Mouse (Mus musculus) lung, embryonic 16.5 days (tissue): ENCODE data around the gene Zbtb18. TPM values are rescaled to one million over a fixed set of nuclear protein-coding genes. Genes with fewer than 3 reads are reported as not detected.
A peak's percentile ranks its signal among the peaks of the same experiment; 100 is the strongest.

Source experiments
- ATAC-seq: fragments of 200-750 bp; cut with Nextera tagmentation; 2 replicates; pipeline ENCODE4 v1.8.0; 2017; ENCODE audit warnings: low read depth, mild to moderate bottlenecking, moderate library complexity
- H3K27ac ChIP-seq: fragments of 300-500 bp; sonication (generic); 2 replicates; pipeline ENCODE4 v1.5.1; 2014; ENCODE audit warnings: mild to moderate bottlenecking, control low read depth, low read length
- H3K27me3 ChIP-seq: fragments of 300-500 bp; sonication (generic); 2 replicates; pipeline ENCODE4 v1.6.1; 2014; ENCODE audit warnings: low read depth, low read length, mixed read lengths; ENCODE audit not compliant: control insufficient read depth, insufficient read depth
- H3K36me3 ChIP-seq: fragments of 300-500 bp; sonication (generic); 2 replicates; pipeline ENCODE4 v1.6.1; 2014; ENCODE audit warnings: low read length; ENCODE audit not compliant: control insufficient read depth, insufficient read depth
- H3K4me1 ChIP-seq: fragments of 300-500 bp; sonication (generic); replicated peaks from 2 replicates; pipeline ENCODE4 v1.6.1; 2014; ENCODE audit warnings: low read length, mixed read lengths; ENCODE audit not compliant: control insufficient read depth, insufficient read depth
- H3K4me2 ChIP-seq: fragments of 300-500 bp; sonication (generic); 2 replicates; pipeline ENCODE4 v1.6.1; 2014; ENCODE audit warnings: low read depth, low read length, control low read depth
- H3K4me3 ChIP-seq: fragments of 300-500 bp; sonication (generic); 2 replicates; pipeline ENCODE4 v1.5.1; 2014; ENCODE audit warnings: mild to moderate bottlenecking, low read length, control low read depth
- H3K9ac ChIP-seq: fragments of 300-500 bp; sonication (generic); 2 replicates; pipeline ENCODE4 v1.6.1; 2014; ENCODE audit warnings: low read length, control low read depth
- H3K9me3 ChIP-seq: fragments of 300-500 bp; sonication (generic); 2 replicates; pipeline ENCODE4 v1.6.1; 2016; ENCODE audit warnings: low read length; ENCODE audit not compliant: control insufficient read depth
- WGBS: fragments of 180-500 bp; shearing (Covaris S2); extraction: QIAGEN DNeasy Blood & Tissue Kit; methylation state at CpG from one replicate; pipeline ENCODE4 v1.1.7; 2014; 5-methylcytosine and 5-hydroxymethylcytosine counted together
- polyA plus RNA-seq: library from polyadenylated mRNA; unstranded; fragments of >200 nt; fragmentation: Nextera tagmentation; extraction: Ambion mirVana; gene quantifications from 2 replicates; pipeline ENCODE4 v1.2.1, GENCODE M21; 2015

Zbtb18 gene
- polyA plus RNA-seq, 1 experiment from 2014 or later = 1.6 TPM

DNA sequence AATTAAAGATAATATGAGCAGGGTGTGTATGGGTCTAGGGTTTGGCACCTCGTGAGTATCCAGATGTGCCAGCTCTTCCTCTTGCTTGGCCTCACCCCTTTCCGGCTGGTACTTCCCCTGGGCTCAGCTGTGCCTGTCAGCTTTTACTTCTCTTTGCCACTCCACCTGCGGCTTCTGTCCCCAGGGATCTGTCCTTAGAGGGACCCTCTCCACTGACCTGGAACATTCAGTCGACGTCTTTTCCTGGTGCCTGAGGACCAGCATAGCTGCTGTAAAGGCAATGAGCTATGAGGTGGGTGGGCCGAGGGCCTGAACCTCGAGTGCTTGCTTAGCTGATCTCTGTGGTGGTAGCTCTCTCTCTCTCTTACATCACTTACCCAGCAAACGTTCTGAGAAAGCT, 25.0 kb downstream of the Zbtb18 start:
- no peak for ATAC-seq
- Histone ChIP-seq H3K9ac (no peak overlapping the region), H3K36me3 (no peaks in the 10 kb centered on the region), H3K9me3 (no peaks in the 10 kb centered on the region), H3K27me3 (no peaks in the 10 kb centered on the region), H3K27ac (no peak overlapping the region), H3K4me1 (no peaks in the 10 kb centered on the region; the same call in 1 of the 2 replicates), H3K4me3 (no peak overlapping the region), H3K4me2 (no peak overlapping the region)
- WGBS = 50% methylated on average over 8 of the region's 8 CpGs

GRCm38 (mm10) chr1:177468436-177468835, 26.3 kb downstream of the Zbtb18 start:
- Histone ChIP-seq H3K9ac (no peak overlapping the region), H3K4me3 (no peak overlapping the region), H3K4me1 (no peaks in the 10 kb centered on the region; the same call in 1 of the 2 replicates), H3K27ac (no peak overlapping the region), H3K4me2 (no peak overlapping the region), H3K9me3 (no peaks in the 10 kb centered on the region), H3K27me3 (no peaks in the 10 kb centered on the region), H3K36me3 (no peaks in the 10 kb centered on the region)
- ATAC-seq = no peak
- WGBS = 75% methylated on average over 5 of the region's 5 CpGs

GRCm38 (mm10) chr1:177470091-177470490, 27.9 kb downstream of the Zbtb18 start:
- ATAC-seq = peak; percentile 66
- Histone ChIP-seq H3K9ac (no peak overlapping the region), H3K36me3 (no peaks in the 10 kb centered on the region), H3K4me2 (no peak overlapping the region), H3K27me3 (no peaks in the 10 kb centered on the region), H3K27ac (no peak overlapping the region), H3K4me1 (no peaks in the 10 kb centered on the region; the same call in 1 of the 2 replicates), H3K9me3 (no peaks in the 10 kb centered on the region), H3K4me3 (no peak overlapping the region)
- WGBS = 33% methylated on average over 4 of the region's 4 CpGs

DNA sequence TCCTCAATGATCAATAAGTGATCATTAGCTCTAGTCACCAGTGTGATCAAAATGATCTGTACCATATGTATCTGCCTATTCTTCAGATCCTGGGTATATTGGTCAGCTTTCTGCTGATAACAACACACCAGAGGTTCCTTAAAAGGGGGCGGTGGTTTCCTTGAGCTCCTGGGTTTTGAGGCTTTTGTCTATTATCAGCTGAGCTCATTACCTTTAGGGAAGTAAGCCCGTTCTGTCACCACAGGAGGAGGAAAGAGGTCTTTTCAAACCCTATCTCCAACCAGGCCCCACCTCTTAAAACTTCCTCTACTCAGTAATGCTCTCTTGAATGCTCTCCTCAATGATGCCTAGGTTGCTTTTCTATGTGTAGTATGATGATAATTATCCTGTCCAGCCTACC, 28.8 kb downstream of the Zbtb18 start:
- Histone ChIP-seq H3K36me3 (no peaks in the 10 kb centered on the region), H3K9me3 (no peaks in the 10 kb centered on the region), H3K27me3 (no peaks in the 10 kb centered on the region), H3K4me1 (no peaks in the 10 kb centered on the region; the same call in 1 of the 2 replicates), H3K4me3 (no peak overlapping the region), H3K4me2 (no peak overlapping the region), H3K27ac (no peak overlapping the region), H3K9ac (no peak overlapping the region)
- 67% methylated on average over 2 of the region's 2 CpGs for WGBS
- ATAC-seq = no peak

DNA sequence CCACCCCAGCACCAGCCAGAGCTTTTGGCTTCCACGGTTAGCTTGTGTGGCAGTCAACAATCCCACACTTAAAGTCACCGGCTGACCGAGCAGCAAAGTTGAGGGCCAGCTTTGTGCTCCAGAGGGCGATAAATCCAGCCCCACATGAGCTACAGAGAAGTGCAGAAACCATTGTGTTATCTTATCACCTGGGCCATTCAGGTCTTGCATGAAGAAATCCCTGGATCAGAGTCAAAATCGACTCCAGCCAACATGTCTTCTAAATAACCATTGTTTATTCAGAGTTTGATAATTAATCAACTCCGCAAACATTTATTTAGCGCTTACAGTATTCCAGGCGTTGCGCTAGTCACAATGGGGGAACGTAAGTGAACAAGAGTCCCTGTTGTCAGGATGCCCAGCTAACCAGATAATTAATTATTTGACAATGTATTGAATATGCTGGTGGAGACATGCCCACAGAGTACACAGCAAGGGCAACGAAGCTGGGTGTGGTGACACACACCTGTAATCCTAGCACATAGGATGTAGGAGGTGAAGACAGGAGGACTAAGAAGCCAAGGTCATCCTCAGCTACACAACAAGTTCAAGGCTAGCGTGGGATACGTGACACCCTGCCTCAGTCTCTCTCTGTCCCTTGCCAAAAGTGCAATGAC, 33.5 kb downstream of the Zbtb18 start:
- H3K9ac ChIP-seq = no peak overlapping the region
- no peak overlapping the region for H3K4me2 ChIP-seq
- WGBS = 68% methylated on average over 13 of the region's 13 CpGs
- ATAC-seq = no peak
- no peak overlapping the region for H3K4me3 ChIP-seq
- no peak overlapping the region for H3K27ac ChIP-seq
- H3K36me3 ChIP-seq = no peaks in the 10 kb centered on the region
- H3K4me1 ChIP-seq = no peaks in the 10 kb centered on the region
- no peaks in the 10 kb centered on the region for H3K9me3 ChIP-seq
- no peaks in the 10 kb centered on the region for H3K27me3 ChIP-seq

GRCm38 (mm10) chr1:177478578-177478977, 36.4 kb downstream of the Zbtb18 start:
- H3K27ac ChIP-seq = no peak overlapping the region
- ATAC-seq = no peak
- WGBS = 41% methylated on average over 2 of the region's 2 CpGs

DNA sequence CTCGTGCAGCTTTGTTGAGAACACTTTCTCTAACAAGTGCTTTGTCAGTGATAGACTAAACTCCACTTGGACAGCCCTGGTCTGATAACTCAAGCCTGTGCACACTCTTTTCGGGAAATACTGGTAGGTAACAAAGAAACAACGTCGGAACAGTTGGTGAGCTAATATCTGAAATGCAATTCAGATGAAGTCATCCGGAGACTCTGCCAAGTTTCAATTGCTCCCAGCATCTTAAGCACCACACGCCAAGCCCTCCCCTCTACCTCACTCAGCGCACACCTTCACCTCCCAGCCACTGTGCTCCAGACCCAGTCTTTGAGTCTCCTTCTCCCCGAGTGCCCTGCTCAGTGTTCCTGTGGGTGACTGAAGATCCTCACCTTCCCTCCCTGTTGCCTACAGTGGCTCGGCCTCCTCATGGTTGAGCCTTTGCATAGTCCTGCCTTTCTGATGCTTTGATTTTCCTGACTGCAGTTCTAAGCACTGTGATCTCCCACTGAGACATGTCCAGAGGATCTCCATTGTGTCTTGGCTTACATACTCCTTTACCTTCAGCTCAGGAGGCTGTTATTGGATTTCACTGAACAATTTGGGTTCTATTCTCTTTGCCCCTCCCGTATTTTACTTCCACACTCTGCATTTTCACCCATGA, 37.3 kb downstream of the Zbtb18 start:
- Histone ChIP-seq H3K9me3 (no peaks in the 10 kb centered on the region), H3K4me2 (no peak overlapping the region), H3K36me3 (no peaks in the 10 kb centered on the region), H3K4me3 (no peak overlapping the region), H3K27ac (peak overlapping the region; percentile 24; the same call in 1 of the 2 replicates), H3K27me3 (no peaks in the 10 kb centered on the region), H3K4me1 (no peaks in the 10 kb centered on the region), H3K9ac (no peak overlapping the region)
- peak; percentile 95 for ATAC-seq
- 43% methylated on average over 10 of the region's 10 CpGs for WGBS

More at GRCm38 (mm10) chr1:177478578-177478977, 36.4 kb downstream of the Zbtb18 start:
- Histone ChIP-seq H3K9ac (no peak overlapping the region), H3K27me3 (no peaks in the 10 kb centered on the region), H3K4me2 (no peak overlapping the region), H3K4me3 (no peak overlapping the region), H3K4me1 (no peaks in the 10 kb centered on the region), H3K9me3 (no peaks in the 10 kb centered on the region), H3K36me3 (no peaks in the 10 kb centered on the region)

DNA sequence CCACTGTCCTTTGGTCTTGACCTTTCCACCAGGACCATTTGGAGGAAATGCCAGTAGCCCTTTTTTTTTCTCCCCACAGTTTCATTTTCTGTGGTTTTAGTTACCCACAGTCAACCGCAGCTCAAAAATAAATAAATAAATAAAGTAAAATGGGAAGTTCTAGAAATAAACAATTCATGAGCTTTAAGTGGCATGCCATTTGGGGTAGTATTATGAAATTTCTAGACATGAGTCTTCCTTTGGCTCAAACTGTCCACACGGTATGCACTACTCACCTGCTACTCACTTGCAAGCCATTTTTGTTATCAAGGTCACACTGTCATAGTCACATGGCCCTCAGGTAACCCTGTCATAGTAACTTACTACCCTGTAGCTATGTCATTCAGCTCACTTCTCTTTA, 41.5 kb downstream of the Zbtb18 start:
- no peak overlapping the region for H3K4me2 ChIP-seq
- no peak overlapping the region for H3K27ac ChIP-seq
- H3K4me1 ChIP-seq = no peaks in the 10 kb centered on the region
- no peaks in the 10 kb centered on the region for H3K27me3 ChIP-seq
- H3K9me3 ChIP-seq = no peaks in the 10 kb centered on the region
- H3K36me3 ChIP-seq = no peaks in the 10 kb centered on the region
- no peak for ATAC-seq
- WGBS = 87% methylated on average over 2 of the region's 2 CpGs
- no peak overlapping the region for H3K9ac ChIP-seq
- H3K4me3 ChIP-seq = no peak overlapping the region

DNA sequence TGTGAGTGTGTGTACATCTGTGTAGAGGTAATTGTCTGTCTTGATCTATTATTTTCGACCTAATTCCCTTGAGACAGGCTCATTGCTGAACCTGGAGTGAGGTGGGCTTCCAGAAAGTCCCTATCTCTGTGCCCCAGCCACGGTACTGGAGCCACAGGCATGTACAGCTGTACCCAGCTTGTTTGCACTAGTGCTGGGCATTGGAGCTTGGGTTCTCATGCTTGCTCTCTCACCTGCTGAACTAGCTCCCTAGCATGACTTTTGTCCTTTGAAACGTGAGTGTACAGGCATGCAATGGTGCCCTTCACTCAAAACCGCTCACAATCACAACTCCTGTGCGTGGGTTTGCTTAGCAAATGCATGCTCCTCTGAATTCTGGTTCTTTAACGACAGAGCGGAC, 42.1 kb downstream of the Zbtb18 start:
- no peaks in the 10 kb centered on the region for H3K4me1 ChIP-seq
- no peak overlapping the region for H3K9ac ChIP-seq
- ATAC-seq = no peak
- H3K36me3 ChIP-seq = no peaks in the 10 kb centered on the region
- no peaks in the 10 kb centered on the region for H3K27me3 ChIP-seq
- H3K4me2 ChIP-seq = no peak overlapping the region
- no peak overlapping the region for H3K4me3 ChIP-seq
- WGBS = 67% methylated on average over 7 of the region's 7 CpGs
- H3K27ac ChIP-seq = no peak overlapping the region
- no peaks in the 10 kb centered on the region for H3K9me3 ChIP-seq
